Mouse (Mus musculus) left cerebral cortex, postnatal 14 days (tissue): ENCODE data around the gene Nrn1l. TPM values are rescaled to one million over a fixed set of nuclear protein-coding genes. Genes with fewer than 3 reads are reported as not detected.
A peak's percentile ranks its signal among the peaks of the same experiment; 100 is the strongest.

Source experiments
- DNase-seq, 2 experiments: peaks; one replicate each; pipeline ENCODE4 v3.0.0; 2021 to 2022; ENCODE audit warnings: low spot score in 2 of 2, mixed read lengths in 1 of 2
- intact Hi-C: fragments of 180-260 bp; cut with DNase I; formaldehyde crosslinking; loops from one replicate; pipeline ENCODE4 v1.15.1; 2025
- total RNA-seq, 2 experiments: library from RNA; stranded (reverse); gene quantifications; 2 replicates each; pipeline ENCODE4 v1.2.3; 2021

The Nrn1l gene
- total RNA-seq, 2 experiments from 2014 or later, result 1.8 to 2.2 TPM

GRCm38 (mm10) chr8:105880754-105881520, 12.4 kb upstream of the Nrn1l start, which contains the start of gene Edc4:
Gene Edc4, plus strand, starts transcription at chr8:105880881.
- peak; percentile 79 to 90 for DNase-seq
- intact Hi-C loops, result no loop called here

GRCm38 (mm10) chr8:105889756-105890465, 3.5 kb upstream of the Nrn1l start:
- DNase-seq, result no peak
- intact Hi-C loops, result loop anchor here (5.0 kb wide), 1 partner anchor 42 kb away; the partner anchor contains the start of gene Ctrl

- intact Hi-C loops, result loop anchor here (5.0 kb wide), 1 partner anchor 41 kb away; the partner anchor contains the start of gene Ctrl
- DNase-seq, result peak; percentile 53 to 74
These were observed 2.5 kb upstream of the Nrn1l start for GRCm38 (mm10) chr8:105890870-105891269.

- intact Hi-C loops, result loop anchor here (5.0 kb wide), 1 partner anchor 40 kb away; the partner anchor contains the start of gene Ctrl
- peak; percentile 55 to 60 for DNase-seq
These were observed 935 bp upstream of the Nrn1l start for GRCm38 (mm10) chr8:105892432-105892831.

GRCm38 (mm10) chr8:105897801-105898480, 4.6 kb downstream of the Nrn1l start:
- intact Hi-C loops, result no loop called here
- DNase-seq, result no peak

GRCm38 (mm10) chr8:105900180-105900940, 7.0 kb downstream of the Nrn1l start, which contains the start of gene Pskh1:
Gene Pskh1, plus strand, starts transcription at chr8:105900441.
- DNase-seq, result peak; percentile 87 to 93
- intact Hi-C loops, result no loop called here

- DNase-seq, result no peak
- intact Hi-C loops, result no loop called here
These were observed 7.7 kb downstream of the Nrn1l start for GRCm38 (mm10) chr8:105900941-105901616.

- intact Hi-C loops, result no loop called here
- DNase-seq, result no peak
These were observed 26.0 kb downstream of the Nrn1l start for GRCm38 (mm10) chr8:105919390-105919789.

GRCm38 (mm10) chr8:105925123-105925522, 31.8 kb downstream of the Nrn1l start:
- DNase-seq, result no peak
- intact Hi-C loops, result no loop called here

GRCm38 (mm10) chr8:105930602-105931001, 37.2 kb downstream of the Nrn1l start:
- peak; percentile 75 to 81 for DNase-seq
- intact Hi-C loops, result loop anchor here (5.0 kb wide), 2 partner anchors 38 to 218 kb away; partner anchors contain the start of gene Nrn1l

GRCm38 (mm10) chr8:105931271-105931670, 37.9 kb downstream of the Nrn1l start:
- intact Hi-C loops, result loop anchor here (5.0 kb wide), 2 partner anchors 39 to 219 kb away; partner anchors contain the start of gene Nrn1l
- DNase-seq, result peak in 1 of 2 experiments; percentile 55

- intact Hi-C loops, result loop anchor here (5.0 kb wide), 2 partner anchors 40 to 220 kb away; partner anchors contain the start of gene Nrn1l
- no peak for DNase-seq
These were observed 39.2 kb downstream of the Nrn1l start for GRCm38 (mm10) chr8:105932525-105932924.

- DNase-seq, result no peak
- intact Hi-C loops, result loop anchor here (5.0 kb wide), 2 partner anchors 41 to 221 kb away; partner anchors contain the start of gene Nrn1l
These were observed 40.4 kb downstream of the Nrn1l start, which contains the start of gene Ctrl for GRCm38 (mm10) chr8:105933762-105934161. Gene Ctrl, minus strand, starts transcription at chr8:105933862.

GRCm38 (mm10) chr8:105935105-105935504, 41.7 kb downstream of the Nrn1l start:
- intact Hi-C loops, result loop anchor here (5.0 kb wide), 1 partner anchor 77 kb away; the partner anchor contains the start of gene Ddx28
- no peak for DNase-seq

GRCm38 (mm10) chr8:105935863-105936603, 42.7 kb downstream of the Nrn1l start:
- intact Hi-C loops, result loop anchor here (5.0 kb wide), 1 partner anchor 76 kb away; the partner anchor contains the start of gene Ddx28
- DNase-seq, result no peak

- DNase-seq, result peak; percentile 83 to 85
- intact Hi-C loops, result loop anchor here (5.0 kb wide), 1 partner anchor 75 kb away; the partner anchor contains the start of gene Ddx28
These were observed 43.6 kb downstream of the Nrn1l start for GRCm38 (mm10) chr8:105936866-105937475.
